Mouse (Mus musculus) liver, postnatal 0 days (tissue): ENCODE results near the gene Ccdc105.

Experiments
- CTCF ChIP-seq: sonication (generic); IDR thresholded peaks from 2 replicates; pipeline ENCODE4 v1.5.1; 2016; ENCODE audit warnings: antibody characterized with exemption, low read depth
- EP300 ChIP-seq: IDR thresholded peaks from 2 replicates; pipeline ENCODE4 v1.6.1; 2016; ENCODE audit warnings: antibody characterized with exemption, low read depth, mild to moderate bottlenecking

GRCm38 (mm10) chr10:78722654-78723053, 30.2 kb downstream of the Ccdc105 start:
- TF ChIP-seq CTCF: no peak
- no peak for TF ChIP-seq EP300
